ENCODE assay signal across 8 mouse cellular contexts in genomic region chrX:106920175-106920827, GRCm38 (mm10). TPM values are rescaled to one million over a fixed set of nuclear protein-coding genes. Genes with fewer than 3 reads are reported as not detected.
A peak's percentile ranks its signal among the peaks of the same experiment; 100 is the strongest.
DNase-seq lines count a peak whose midpoint lies in the region; ATAC-seq lines count a peak whose summit lies in the region.

Gene Lpar4 (plus strand): TSS chrX:106920625.

- peak; percentile 8 to 13 for DNase-seq in layer of hippocampus, postnatal 10 days (ENCODE audit: low spot score in 2 of 2)
- no peak for DNase-seq in layer of hippocampus, adult 9-10 months (ENCODE audit: low spot score)
- DNase-seq in neural tube, embryonic 10.5 days (ENCODE audit: extremely low spot score, low spot score): peak; percentile 52

- H3K9ac ChIP-seq in intestine, embryonic 15.5 days: no peak within 1 kb of the TSS
- H3K9ac ChIP-seq in liver, embryonic 16.5 days (ENCODE audit: low read depth, low read length): no peak within 1 kb of the TSS

- H3K4me3 ChIP-seq in intestine, embryonic 15.5 days (replicated peaks): peak within 1 kb of the TSS; percentile 34
- H3K4me3 ChIP-seq in liver, embryonic 16.5 days (ENCODE audit: low read depth, low read length): peak within 1 kb of the TSS; percentile 48

- WGBS in intestine, embryonic 15.5 days: 18% methylated on average over 11 of the region's 11 CpGs
- 19% methylated on average over 11 of the region's 11 CpGs for WGBS in liver, embryonic 16.5 days (ENCODE audit: insufficient replicate concordance)

- ATAC-seq in common myeloid progenitor, adult 5-6 weeks (replicated peaks; ENCODE audit: low read depth, poor library complexity, severe bottlenecking): peak; percentile 63; the same call in 1 of the 2 replicates
- peak; percentile 39; the same call in 1 of the 2 replicates for ATAC-seq in granulocyte monocyte progenitor cell, adult 5-6 weeks (replicated peaks; ENCODE audit: poor library complexity, severe bottlenecking)
- peak; percentile 84 for ATAC-seq in intestine, embryonic 15.5 days
- no peak for ATAC-seq in liver, embryonic 16.5 days (ENCODE audit: low read depth)
- no peak for ATAC-seq in cerebellum, adult (ENCODE audit: insufficient number of reproducible peaks, low FRiP score, low TSS enrichment)

- H3K27me3 ChIP-seq in intestine, embryonic 15.5 days (replicated peaks): no peaks in the 10 kb centered on the region
- no peaks in the 10 kb centered on the region for H3K27me3 ChIP-seq in liver, embryonic 16.5 days (ENCODE audit: control insufficient read depth, insufficient read depth, low read depth, low read length)

- no peaks in the 10 kb centered on the region for H3K4me1 ChIP-seq in intestine, embryonic 15.5 days (replicated peaks)
- H3K4me1 ChIP-seq in liver, embryonic 16.5 days (ENCODE audit: control insufficient read depth, low read depth, low read length): no peaks in the 10 kb centered on the region

- no peaks in the 10 kb centered on the region for H3K9me3 ChIP-seq in intestine, embryonic 15.5 days
- no peaks in the 10 kb centered on the region for H3K9me3 ChIP-seq in liver, embryonic 16.5 days (replicated peaks; ENCODE audit: control insufficient read depth, low read length)

- H3K4me2 ChIP-seq in intestine, embryonic 15.5 days (replicated peaks): peak within 1 kb of the TSS; percentile 45
- peak within 1 kb of the TSS; percentile 37 for H3K4me2 ChIP-seq in liver, embryonic 16.5 days (ENCODE audit: low read depth, low read length)

- no peaks in the 10 kb centered on the region for H3K36me3 ChIP-seq in intestine, embryonic 15.5 days
- no peaks in the 10 kb centered on the region for H3K36me3 ChIP-seq in liver, embryonic 16.5 days (ENCODE audit: control insufficient read depth, insufficient read depth)

- H3K27ac ChIP-seq in intestine, embryonic 15.5 days: no peak within 1 kb of the TSS
- no peak within 1 kb of the TSS for H3K27ac ChIP-seq in liver, embryonic 16.5 days (ENCODE audit: low read length)

RNA-seq across cellular contexts. Expression of gene Lpar4, which starts in this region (rescaled TPM):
- 1 to 10 TPM; 2.6 to 3.1 TPM for total RNA-seq in layer of hippocampus, postnatal 10 days (2021)
- total RNA-seq in common myeloid progenitor, adult 5-6 weeks (2017): 0.05 and 0.73 TPM in 2 replicates
- total RNA-seq in granulocyte monocyte progenitor cell, adult 5-6 weeks (2014; fragmentation: Nextera tagmentation): not detected in 2 replicates
- total RNA-seq in granulocyte monocyte progenitor cell, adult 5-6 weeks (2017): 0.17 and 0.21 TPM in 2 replicates
- 9.8 and 12.5 TPM in 2 replicates for polyA plus RNA-seq in intestine, embryonic 15.5 days (2015; fragmentation: Nextera tagmentation; extraction: Ambion mirVana)
- 1.3 and 1.5 TPM in 2 replicates for polyA plus RNA-seq in liver, embryonic 16.5 days (2015; fragmentation: Nextera tagmentation; extraction: Ambion mirVana)

Comparison
In these comparisons a context has a peak if more than half of its experiments do, and no peak if none do; other contexts are left out.
1. Peak in ATAC-seq in common myeloid progenitor, adult 5-6 weeks; RNA of the gene not detected or under 1 TPM.
2. Peak in ATAC-seq in granulocyte monocyte progenitor cell, adult 5-6 weeks; RNA of the gene not detected or under 1 TPM.